Mouse (Mus musculus) gastrocnemius, postnatal 14 days (tissue): ENCODE results near the gene Mief1. TPM values are rescaled to one million over a fixed set of nuclear protein-coding genes. Genes with fewer than 3 reads are reported as not detected.

Source experiments
- DNase-seq: peaks from one replicate; pipeline ENCODE4 v3.0.0; 2021; ENCODE audit warnings: mixed read lengths
- intact Hi-C: fragments of 180-260 bp; cut with DNase I; formaldehyde crosslinking; loops from one replicate; pipeline ENCODE4 v1.15.1; 2025; ENCODE audit warnings: low total_unique reads
- total RNA-seq, 2 experiments: library from RNA; stranded (reverse); gene quantifications; 2 replicates each; pipeline ENCODE4 v1.2.3; 2021

Mief1 gene
- total RNA-seq, 2 experiments from 2014 or later: 20.7 TPM

GRCm38 (mm10) chr15:80258240-80259170 is 24.7 kb downstream of the Mief1 start:
- intact Hi-C loops: no loop called here
- DNase-seq: peak; percentile 30

GRCm38 (mm10) chr15:80259406-80260045 is 25.7 kb downstream of the Mief1 start:
- DNase-seq: no peak
- intact Hi-C loops: loop anchor here (5.0 kb wide), 1 partner anchor 32 kb away; no protein-coding TSS in a partner anchor

- peak; percentile 81 for DNase-seq
- intact Hi-C loops: loop anchor here (5.0 kb wide), 1 partner anchor 33 kb away; no protein-coding TSS in a partner anchor
Measured at GRCm38 (mm10) chr15:80260677-80261076, 26.9 kb downstream of the Mief1 start.

GRCm38 (mm10) chr15:80261100-80261499 is 27.3 kb downstream of the Mief1 start:
- DNase-seq: no peak
- intact Hi-C loops: loop anchor here (5.0 kb wide), 1 partner anchor 34 kb away; no protein-coding TSS in a partner anchor

- intact Hi-C loops: loop anchor here (5.0 kb wide), 1 partner anchor 37 kb away; no protein-coding TSS in a partner anchor
- DNase-seq: peak; percentile 89
Measured at GRCm38 (mm10) chr15:80263610-80264575, 30.1 kb downstream of the Mief1 start, which contains the start of gene Rps19bp1. TSS of gene Rps19bp1 (minus strand) at chr15:80264315.

GRCm38 (mm10) chr15:80266281-80266680 is 32.5 kb downstream of the Mief1 start:
- intact Hi-C loops: loop anchor here (5.0 kb wide), 1 partner anchor 426 kb away; no protein-coding TSS in a partner anchor
- DNase-seq: peak; percentile 64

- no peak for DNase-seq
- intact Hi-C loops: no loop called here
Measured at GRCm38 (mm10) chr15:80271858-80272396, 38.1 kb downstream of the Mief1 start.

GRCm38 (mm10) chr15:80277107-80277506 is 43.3 kb downstream of the Mief1 start:
- intact Hi-C loops: no loop called here

GRCm38 (mm10) chr15:80277625-80278024 is 43.8 kb downstream of the Mief1 start:
- intact Hi-C loops: no loop called here
- DNase-seq: peak; percentile 62

More at GRCm38 (mm10) chr15:80277107-80277506, 43.3 kb downstream of the Mief1 start:
- DNase-seq: no peak

GRCm38 (mm10) chr15:80278121-80278759 is 44.4 kb downstream of the Mief1 start:
- intact Hi-C loops: no loop called here
- DNase-seq: no peak

GRCm38 (mm10) chr15:80279053-80279452 is 45.2 kb downstream of the Mief1 start:
- intact Hi-C loops: no loop called here

GRCm38 (mm10) chr15:80280646-80281045 is 46.8 kb downstream of the Mief1 start:
- DNase-seq: no peak
- intact Hi-C loops: no loop called here

More at GRCm38 (mm10) chr15:80279053-80279452, 45.2 kb downstream of the Mief1 start:
- no peak for DNase-seq

- DNase-seq: no peak
- intact Hi-C loops: no loop called here
Measured at GRCm38 (mm10) chr15:80286851-80287415, 53.1 kb downstream of the Mief1 start, which contains the start of gene Cacna1i. TSS of gene Cacna1i (plus strand) at chr15:80287238.

GRCm38 (mm10) chr15:80288036-80288435 is 54.2 kb downstream of the Mief1 start:
- DNase-seq: no peak
- intact Hi-C loops: no loop called here

GRCm38 (mm10) chr15:80289436-80289835 is 55.6 kb downstream of the Mief1 start:
- intact Hi-C loops: no loop called here
- peak; percentile 57 for DNase-seq

- intact Hi-C loops: no loop called here
- DNase-seq: no peak
Measured at GRCm38 (mm10) chr15:80297146-80297545, 63.3 kb downstream of the Mief1 start.
